8 mouse cellular contexts compared by ENCODE assay signal in genomic region chr11:48871201-48871772, GRCm38 (mm10). TPM values are rescaled to one million over a fixed set of nuclear protein-coding genes. Genes with fewer than 3 reads are reported as not detected.
A peak's percentile ranks its signal among the peaks of the same experiment; 100 is the strongest.
DNase-seq lines count a peak whose midpoint lies in the region; ATAC-seq and TF ChIP-seq lines count a peak whose summit lies in the region.

Irgm1 (minus strand) TSS chr11:48871683.

- ATAC-seq in hindbrain, embryonic 13.5 days (ENCODE audit: low FRiP score): peak; percentile 49; the same call in 1 of the 2 replicates
- 0 out of 2 replicates have a peak, but pooled peaks have one; percentile 28 for ATAC-seq in limb, embryonic 12.5 days (ENCODE audit: insufficient number of reproducible peaks, insufficient read depth, low FRiP score, low TSS enrichment, low read depth)
- peak; percentile 71 for ATAC-seq in midbrain, embryonic 12.5 days (ENCODE audit: low FRiP score, low read depth)

- TF ChIP-seq CTCF in left cerebral cortex, adult 2 months (IDR thresholded peaks at IDR 0.05): no peak

- H3K4me1 ChIP-seq in hindbrain, embryonic 13.5 days (replicated peaks): peaks cover 16% of the 10 kb centered on the region
- peaks cover 15% of the 10 kb centered on the region for H3K4me1 ChIP-seq in limb, embryonic 12.5 days (replicated peaks)
- peaks cover 12% of the 10 kb centered on the region; the same call in 1 of the 2 replicates for H3K4me1 ChIP-seq in midbrain, embryonic 12.5 days

- peak within 1 kb of the TSS; percentile 61 for H3K4me3 ChIP-seq in left cerebral cortex, adult 2 months
- peak within 1 kb of the TSS; percentile 42 for H3K4me3 ChIP-seq in hindbrain, embryonic 13.5 days
- H3K4me3 ChIP-seq in limb, embryonic 12.5 days (replicated peaks): peak within 1 kb of the TSS; percentile 48
- H3K4me3 ChIP-seq in midbrain, embryonic 12.5 days: peak within 1 kb of the TSS; percentile 41

- H3K36me3 ChIP-seq in hindbrain, embryonic 13.5 days: no peaks in the 10 kb centered on the region
- no peaks in the 10 kb centered on the region for H3K36me3 ChIP-seq in limb, embryonic 12.5 days
- no peaks in the 10 kb centered on the region for H3K36me3 ChIP-seq in midbrain, embryonic 12.5 days

- H3K9ac ChIP-seq in hindbrain, embryonic 13.5 days: peak within 1 kb of the TSS; percentile 63
- peak within 1 kb of the TSS; percentile 60 for H3K9ac ChIP-seq in limb, embryonic 12.5 days (replicated peaks)
- H3K9ac ChIP-seq in midbrain, embryonic 12.5 days (replicated peaks): peak within 1 kb of the TSS; percentile 53

- WGBS in hindbrain, embryonic 13.5 days: 2% methylated on average over 19 of the region's 19 CpGs
- WGBS in limb, embryonic 12.5 days: 1% methylated on average over 19 of the region's 19 CpGs
- WGBS in midbrain, embryonic 12.5 days: under 1% methylated on average over 19 of the region's 19 CpGs

- intact Hi-C loops in left cerebral cortex, adult 2 months (cut with DNase I): loop anchor here (5.0 kb wide), 2 partner anchors 396 to 666 kb away; no protein-coding TSS in a partner anchor

- H3K27ac ChIP-seq in left cerebral cortex, adult 2 months: peak within 1 kb of the TSS; percentile 64
- H3K27ac ChIP-seq in hindbrain, embryonic 13.5 days: no peak within 1 kb of the TSS
- H3K27ac ChIP-seq in limb, embryonic 12.5 days: peak within 1 kb of the TSS; percentile 29; the same call in 1 of the 2 replicates
- H3K27ac ChIP-seq in midbrain, embryonic 12.5 days (replicated peaks): no peak within 1 kb of the TSS

- H3K9me3 ChIP-seq in hindbrain, embryonic 13.5 days: no peaks in the 10 kb centered on the region
- H3K9me3 ChIP-seq in limb, embryonic 12.5 days: no peaks in the 10 kb centered on the region
- no peaks in the 10 kb centered on the region for H3K9me3 ChIP-seq in midbrain, embryonic 12.5 days

- peak; percentile 27 to 28 for DNase-seq in left cerebral cortex, adult 2 months (ENCODE audit: extremely low spot score in 1 of 2, low spot score in 2 of 2)
- DNase-seq in left cerebral cortex, adult 8-10 months (ENCODE audit: low spot score in 2 of 2): no peak
- peak; percentile 41 for DNase-seq in cerebellum, adult 9-11 months
- DNase-seq in gastrocnemius, adult 18-20 months (ENCODE audit: low spot score): peak; percentile 70
- peak; percentile 74 to 85 for DNase-seq in spleen, postnatal 4 days (ENCODE audit: low spot score in 2 of 2)

- H3K27me3 ChIP-seq in hindbrain, embryonic 13.5 days: peaks cover 15% of the 10 kb centered on the region
- peaks cover 16% of the 10 kb centered on the region for H3K27me3 ChIP-seq in limb, embryonic 12.5 days
- peaks cover 26% of the 10 kb centered on the region; the same call in 1 of the 2 replicates for H3K27me3 ChIP-seq in midbrain, embryonic 12.5 days

- peak within 1 kb of the TSS; percentile 73 for H3K4me2 ChIP-seq in hindbrain, embryonic 13.5 days
- H3K4me2 ChIP-seq in limb, embryonic 12.5 days: peak within 1 kb of the TSS; percentile 78
- peak within 1 kb of the TSS; percentile 68 for H3K4me2 ChIP-seq in midbrain, embryonic 12.5 days (replicated peaks)

RNA-seq across cellular contexts. Expression of gene Irgm1, which starts in this region (rescaled TPM):
- 1 to 10 TPM; 5.5 to 5.6 TPM for total RNA-seq in left cerebral cortex, adult 2 months (2021)
- total RNA-seq in left cerebral cortex, adult 8-10 months (2022): 10 to 100 TPM in 2 of 4 experiments, 1 to 10 TPM in 2; 8.3 to 14.0 (median 10.7) TPM
- total RNA-seq in gastrocnemius, adult 18-20 months (2021): 10 to 100 TPM; 12.9 to 15.7 TPM
- polyA plus RNA-seq in hindbrain, embryonic 13.5 days (2015; fragmentation: Nextera tagmentation; extraction: Ambion mirVana): 2.7 and 2.8 TPM in 2 replicates
- 2.2 and 2.9 TPM in 2 replicates for polyA plus RNA-seq in limb, embryonic 12.5 days (2016; fragmentation: Nextera tagmentation; extraction: Ambion mirVana)
- polyA plus RNA-seq in midbrain, embryonic 12.5 days (2016; fragmentation: Nextera tagmentation; extraction: Ambion mirVana): 2.3 and 2.4 TPM in 2 replicates

Comparison
In these comparisons a context has a peak if more than half of its experiments do, and no peak if none do; other contexts are left out.
1. DNase-seq: peak in left cerebral cortex, adult 2 months (2 of 2), cerebellum, adult 9-11 months (single experiment), gastrocnemius, adult 18-20 months (single experiment) and spleen, postnatal 4 days (2 of 2); none in left cerebral cortex, adult 8-10 months (0 of 2).
2. H3K27ac ChIP-seq: peak in left cerebral cortex, adult 2 months (single experiment) and limb, embryonic 12.5 days (single experiment); none in hindbrain, embryonic 13.5 days (single experiment) and midbrain, embryonic 12.5 days (single experiment).
3. Peak in every context shown above with its lines, with median percentiles within 50 percentile points of each other: H3K4me3 ChIP-seq, ATAC-seq, H3K4me2 ChIP-seq and H3K9ac ChIP-seq.